Mouse (Mus musculus) neural tube, embryonic 14.5 days (tissue): ENCODE measurements at regions not wholly inside any gene's neighbourhood (a gene's known extent, or its start where the extent isn't known, plus 50 kb on each side); places are given as distances from the start of the nearest gene placed in this dataset.

Experiments
- ATAC-seq: fragments of 200-750 bp; cut with Nextera tagmentation; 2 replicates; pipeline ENCODE4 v1.8.0; 2017; ENCODE audit warnings: low read depth, mild to moderate bottlenecking, moderate TSS enrichment, moderate library complexity
- H3K27ac ChIP-seq: fragments of 300-500 bp; sonication (generic); 2 replicates; pipeline ENCODE4 v1.5.1; 2014; ENCODE audit warnings: low read depth, mild to moderate bottlenecking, control low read depth, low read length, moderate library complexity, mixed read lengths
- H3K27me3 ChIP-seq: fragments of 300-500 bp; sonication (generic); 2 replicates; pipeline ENCODE4 v1.6.1; 2014; ENCODE audit warnings: low read length; ENCODE audit not compliant: control insufficient read depth, insufficient read depth
- H3K36me3 ChIP-seq: fragments of 300-500 bp; sonication (generic); 2 replicates; pipeline ENCODE4 v1.6.1; 2014; ENCODE audit warnings: low read length, mixed read lengths; ENCODE audit not compliant: control insufficient read depth, insufficient read depth
- H3K4me1 ChIP-seq: fragments of 300-500 bp; sonication (generic); 2 replicates; pipeline ENCODE4 v1.6.1; 2014; ENCODE audit warnings: low read length; ENCODE audit not compliant: control insufficient read depth, insufficient read depth
- H3K4me2 ChIP-seq: fragments of 300-500 bp; sonication (generic); 2 replicates; pipeline ENCODE4 v1.6.1; 2014; ENCODE audit warnings: mild to moderate bottlenecking, low read depth, low read length, control low read depth
- H3K4me3 ChIP-seq: fragments of 300-500 bp; sonication (generic); 2 replicates; pipeline ENCODE4 v1.5.1; 2014; ENCODE audit warnings: low read depth, low read length, control low read depth, mixed read lengths
- H3K9ac ChIP-seq: fragments of 300-500 bp; sonication (generic); replicated peaks from 2 replicates; pipeline ENCODE4 v1.6.1; 2014; ENCODE audit warnings: low read depth, mild to moderate bottlenecking, control low read depth, low read length, mixed read lengths
- H3K9me3 ChIP-seq: fragments of 300-500 bp; sonication (generic); 2 replicates; pipeline ENCODE4 v1.6.1; 2016; ENCODE audit warnings: low read length; ENCODE audit not compliant: control insufficient read depth
- WGBS: fragments of 180-500 bp; shearing (Covaris S2); extraction: QIAGEN DNeasy Blood & Tissue Kit; methylation state at CpG from one replicate; pipeline ENCODE4 v1.1.7; 2014; 5-methylcytosine and 5-hydroxymethylcytosine counted together

GRCm38 (mm10) chr9:31794911-31795310 lies 118.4 kb downstream of the Barx2 start:
- no peak for ATAC-seq
- WGBS: 98% methylated on average over 2 of the region's 2 CpGs
- Histone ChIP-seq H3K4me1 (no peaks in the 10 kb centered on the region), H3K36me3 (no peaks in the 10 kb centered on the region), H3K9me3 (no peaks in the 10 kb centered on the region), H3K27ac (no peak overlapping the region), H3K4me3 (no peak overlapping the region), H3K4me2 (no peak overlapping the region), H3K27me3 (no peaks in the 10 kb centered on the region), H3K9ac (no peak overlapping the region)

DNA sequence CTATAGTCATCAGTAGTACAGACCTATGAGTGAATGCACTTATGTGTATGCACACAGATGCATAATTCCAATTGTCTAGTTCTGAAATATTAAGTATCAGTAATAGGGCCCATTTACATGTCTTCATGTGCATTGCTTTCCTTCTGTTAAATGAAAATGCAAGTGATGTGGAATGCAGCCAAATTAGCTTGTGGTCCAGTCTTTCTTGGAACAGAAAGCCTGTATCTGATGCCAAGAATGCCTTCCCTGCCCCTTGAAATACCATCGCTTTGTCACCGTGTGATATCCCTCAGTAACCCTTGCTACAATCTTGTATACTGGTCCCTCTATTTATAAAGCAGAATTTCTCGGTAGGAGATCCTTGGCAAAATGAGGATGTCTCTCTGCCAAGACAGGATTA lies 137.3 kb downstream of the Barx2 start:
- no peaks in the 10 kb centered on the region for H3K27me3 ChIP-seq
- H3K27ac ChIP-seq: no peak overlapping the region
- no peak overlapping the region for H3K4me2 ChIP-seq
- no peak for ATAC-seq
- H3K4me1 ChIP-seq: no peaks in the 10 kb centered on the region
- WGBS: 84% methylated on average over 3 of the region's 3 CpGs
- no peaks in the 10 kb centered on the region for H3K36me3 ChIP-seq
- no peak overlapping the region for H3K4me3 ChIP-seq
- no peak overlapping the region for H3K9ac ChIP-seq
- H3K9me3 ChIP-seq: no peaks in the 10 kb centered on the region

DNA sequence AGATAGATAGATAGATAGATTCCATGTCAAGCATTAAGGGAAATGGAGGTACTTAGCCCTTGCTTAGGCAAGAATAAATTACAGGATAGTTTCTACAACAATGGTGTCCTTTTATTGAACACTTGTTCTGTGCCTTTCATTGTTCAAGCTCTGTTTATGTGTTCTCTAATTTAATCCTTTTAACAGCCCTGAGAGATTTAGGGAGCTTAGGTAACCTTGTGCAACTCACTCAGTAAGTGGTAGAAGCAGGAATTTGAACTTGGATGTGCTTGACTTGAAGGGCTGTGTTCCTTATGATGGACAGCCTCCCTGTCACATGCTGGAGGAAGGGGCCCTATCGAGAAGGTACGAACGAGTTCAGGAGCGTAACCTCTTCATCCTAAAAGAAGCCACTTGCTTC lies 147.9 kb downstream of the Barx2 start:
- Histone ChIP-seq H3K27ac (no peak overlapping the region), H3K9ac (no peak overlapping the region), H3K36me3 (no peaks in the 10 kb centered on the region), H3K27me3 (no peaks in the 10 kb centered on the region), H3K9me3 (no peaks in the 10 kb centered on the region), H3K4me1 (no peaks in the 10 kb centered on the region), H3K4me2 (no peak overlapping the region), H3K4me3 (no peak overlapping the region)
- 92% methylated on average over 4 of the region's 4 CpGs for WGBS
- ATAC-seq: no peak

DNA sequence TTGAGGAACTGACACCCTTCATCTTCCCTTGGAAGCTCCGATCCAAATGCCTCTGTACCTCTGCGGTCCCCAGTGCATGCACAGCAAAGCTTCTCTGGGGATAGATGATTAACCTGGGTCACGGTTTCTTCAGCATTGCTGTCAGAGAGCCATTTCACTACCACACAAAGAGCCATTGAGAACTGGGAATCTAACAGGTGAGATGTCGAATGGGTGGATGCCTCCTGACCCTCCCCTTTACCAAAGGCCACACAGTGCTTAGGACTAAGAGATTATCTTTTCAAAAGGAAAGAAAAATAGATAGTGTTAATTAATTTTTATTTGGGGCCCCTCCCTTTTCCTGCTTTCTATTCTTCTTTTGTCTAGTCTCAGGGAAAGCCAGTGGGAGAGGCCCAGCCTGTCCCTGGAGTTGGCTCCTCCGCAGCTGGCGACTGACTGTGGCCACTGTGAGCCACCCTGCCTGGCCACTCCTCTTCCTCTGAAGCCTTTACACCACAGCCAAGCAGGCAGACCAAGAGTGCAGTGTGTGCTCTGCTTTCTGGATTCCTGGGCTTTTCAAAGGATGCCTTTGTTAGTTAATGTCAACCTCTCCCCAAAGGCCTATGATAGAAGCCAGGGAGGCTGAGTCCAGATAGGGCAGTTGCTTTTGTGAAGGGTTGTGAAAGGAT lies 155.2 kb downstream of the Barx2 start:
- Histone ChIP-seq H3K4me1 (no peaks in the 10 kb centered on the region), H3K27ac (no peak overlapping the region), H3K9me3 (no peaks in the 10 kb centered on the region), H3K9ac (no peak overlapping the region), H3K4me3 (no peak overlapping the region), H3K27me3 (no peaks in the 10 kb centered on the region), H3K36me3 (no peaks in the 10 kb centered on the region), H3K4me2 (no peak overlapping the region)
- 53% methylated on average over 6 of the region's 6 CpGs for WGBS
- ATAC-seq: no peak

DNA sequence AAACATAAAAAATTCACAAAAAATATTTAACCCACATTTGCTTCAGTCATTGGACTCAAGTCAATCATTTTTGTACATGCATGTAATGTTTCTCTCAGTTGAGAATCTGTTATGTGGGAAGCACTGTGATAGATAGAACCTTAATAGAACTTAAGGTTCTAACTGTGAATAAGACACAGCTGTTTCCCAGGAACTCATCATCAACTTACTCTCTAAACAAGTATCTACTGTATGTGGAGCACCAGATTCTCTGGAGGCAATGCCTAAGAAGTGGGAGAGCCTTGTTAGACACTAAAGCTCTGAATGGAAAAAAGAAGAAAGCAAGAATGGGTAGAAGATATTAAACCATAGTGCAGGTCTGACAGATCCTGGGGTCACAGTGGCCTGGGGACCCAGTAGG lies 182.8 kb downstream of the Barx2 start:
- H3K27ac ChIP-seq: no peak overlapping the region
- H3K4me3 ChIP-seq: no peak overlapping the region
- H3K4me1 ChIP-seq: no peaks in the 10 kb centered on the region
- no peaks in the 10 kb centered on the region for H3K27me3 ChIP-seq
- no peak overlapping the region for H3K9ac ChIP-seq
- H3K4me2 ChIP-seq: no peak overlapping the region
- no peak for ATAC-seq
- no peaks in the 10 kb centered on the region for H3K9me3 ChIP-seq
- no peaks in the 10 kb centered on the region for H3K36me3 ChIP-seq

DNA sequence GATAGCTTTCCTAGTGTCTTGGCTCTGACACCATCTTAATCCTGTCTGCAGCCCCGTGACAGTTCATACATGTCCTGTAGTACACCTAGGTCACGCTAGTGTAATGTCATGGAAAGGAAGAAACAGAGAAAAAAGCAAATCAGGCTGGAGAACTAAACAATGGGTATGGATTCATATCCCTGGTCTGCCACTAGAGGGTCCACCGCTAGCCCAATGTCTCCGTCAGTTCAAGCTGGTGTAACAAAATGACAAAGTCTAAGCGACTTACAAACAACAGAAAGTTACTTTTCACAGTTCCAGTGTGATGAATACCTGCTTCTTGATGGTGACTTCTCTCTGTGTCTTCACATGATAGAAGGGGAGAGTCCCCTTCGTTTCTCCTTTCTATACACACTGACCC lies 194.0 kb downstream of the Barx2 start:
- 72% methylated on average over 6 of the region's 6 CpGs for WGBS
- Histone ChIP-seq H3K9ac (no peak overlapping the region), H3K4me1 (no peaks in the 10 kb centered on the region), H3K36me3 (no peaks in the 10 kb centered on the region), H3K9me3 (no peaks in the 10 kb centered on the region), H3K4me3 (no peak overlapping the region), H3K4me2 (no peak overlapping the region), H3K27me3 (no peaks in the 10 kb centered on the region), H3K27ac (no peak overlapping the region)
- no peak for ATAC-seq

GRCm38 (mm10) chr9:31710022-31710421 lies 203.2 kb downstream of the Barx2 start:
- H3K4me2 ChIP-seq: no peak overlapping the region
- no peak overlapping the region for H3K4me3 ChIP-seq
- no peaks in the 10 kb centered on the region for H3K27me3 ChIP-seq
- no peak for ATAC-seq
- H3K9ac ChIP-seq: no peak overlapping the region
- 62% methylated on average over 2 of the region's 2 CpGs for WGBS
- H3K36me3 ChIP-seq: no peaks in the 10 kb centered on the region
- no peaks in the 10 kb centered on the region for H3K9me3 ChIP-seq
- no peak overlapping the region for H3K27ac ChIP-seq
- H3K4me1 ChIP-seq: no peaks in the 10 kb centered on the region

- Histone ChIP-seq H3K27me3 (no peaks in the 10 kb centered on the region), H3K9me3 (no peaks in the 10 kb centered on the region), H3K4me1 (no peaks in the 10 kb centered on the region), H3K4me3 (no peak overlapping the region), H3K4me2 (no peak overlapping the region), H3K27ac (no peak overlapping the region), H3K9ac (no peak overlapping the region), H3K36me3 (no peaks in the 10 kb centered on the region)
- 83% methylated on average over 7 of the region's 7 CpGs for WGBS
- ATAC-seq: no peak
These were observed 206.6 kb downstream of the Barx2 start for GRCm38 (mm10) chr9:31706688-31707087.

- 62% methylated on average over 7 of the region's 7 CpGs for WGBS
- H3K36me3 ChIP-seq: no peaks in the 10 kb centered on the region
These were observed 222.3 kb downstream of the Barx2 start for GRCm38 (mm10) chr9:31690921-31691475.

More at GRCm38 (mm10) chr9:31690921-31691475, 222.3 kb downstream of the Barx2 start:
- no peak overlapping the region for H3K9ac ChIP-seq
- ATAC-seq: no peak
- H3K27ac ChIP-seq: no peak overlapping the region
- H3K9me3 ChIP-seq: no peaks in the 10 kb centered on the region
- no peaks in the 10 kb centered on the region for H3K27me3 ChIP-seq
- no peak overlapping the region for H3K4me3 ChIP-seq
- H3K4me1 ChIP-seq: peaks cover 5% of the 10 kb centered on the region; the same call in 1 of the 2 replicates
- H3K4me2 ChIP-seq: no peak overlapping the region
